Mouse (Mus musculus) bone marrow macrophage, adult 2 months (primary cell): Measurements from ENCODE around the gene Cnih1. TPM values are rescaled to one million over a fixed set of nuclear protein-coding genes. Genes with fewer than 3 reads are reported as not detected.
"Not testable (repeated sequence)": the region's sequence is repeated elsewhere in the genome, so short reads cannot be mapped to it uniquely, and the experiment has no call there.

Experiments used
- H3K27ac ChIP-seq: 2 replicates; pipeline ENCODE4 v1.5.1; 2012; ENCODE audit warnings: low read depth, low read length; ENCODE audit not compliant: insufficient read depth
- H3K4me1 ChIP-seq: 2 replicates; pipeline ENCODE4 v1.6.1; 2012; ENCODE audit warnings: low read length; ENCODE audit not compliant: control insufficient read depth, insufficient read depth
- H3K4me3 ChIP-seq: 2 replicates; pipeline ENCODE4 v1.5.1; 2012; ENCODE audit warnings: mild to moderate bottlenecking, low read length, moderate library complexity; ENCODE audit not compliant: insufficient read depth
- CTCF ChIP-seq: IDR thresholded peaks from 2 replicates; pipeline ENCODE4 v1.5.1; 2012; ENCODE audit warnings: low read depth, mild to moderate bottlenecking, low read length, moderate library complexity
- POLR2A ChIP-seq: IDR thresholded peaks from 2 replicates; pipeline ENCODE4 v1.6.1; 2012; ENCODE audit warnings: mild to moderate bottlenecking, low read depth, low read length, borderline replicate concordance
- polyA plus RNA-seq: library from polyadenylated mRNA; stranded (reverse); fragments of >200 nt; gene quantifications from 2 replicates; pipeline ENCODE4 v1.2.4, GENCODE M21; 2012; ENCODE audit not compliant: missing spikeins, insufficient read depth, insufficient read length

Gene Cnih1
- polyA plus RNA-seq = 88.8 and 98.6 TPM in 2 replicates

DNA sequence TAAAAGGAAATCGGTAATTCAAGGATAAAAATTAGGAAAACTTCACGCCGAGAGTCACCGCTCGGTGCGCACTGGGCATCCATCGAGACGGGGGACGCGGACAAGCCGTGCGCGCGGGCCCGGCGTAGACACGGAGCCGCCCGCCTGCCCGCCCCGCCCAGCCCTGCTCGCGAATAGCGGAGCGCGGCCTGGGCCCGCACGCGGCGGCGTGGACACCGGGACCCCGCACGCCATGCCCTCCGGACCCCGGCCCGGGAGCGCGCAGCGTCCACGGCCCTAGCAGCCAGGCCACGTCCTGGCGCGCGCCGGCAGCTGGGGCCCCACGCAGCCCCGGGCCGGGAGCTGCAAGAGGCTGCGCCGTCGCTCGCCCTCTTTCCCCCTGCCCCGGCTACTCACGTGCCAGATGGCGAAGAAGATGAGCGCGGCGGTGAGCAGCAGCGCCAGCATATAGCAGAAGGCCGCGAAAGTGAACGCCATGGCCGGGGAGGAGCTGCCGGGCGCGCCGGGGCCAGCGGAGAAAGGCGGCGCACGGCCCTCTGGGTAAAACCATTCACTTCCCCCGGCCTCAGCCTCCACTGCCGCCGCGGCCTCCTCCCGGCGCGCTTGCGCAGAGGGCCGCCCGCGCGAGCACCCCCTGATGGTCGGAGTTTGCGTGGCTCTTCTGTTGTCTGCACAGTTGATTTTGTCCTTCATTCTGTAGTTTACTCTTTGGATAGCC lies at the start of gene Cnih1:
Cnih1 (minus strand) TSS at position 625 of the 718 bp plus-strand sequence.
- Histone ChIP-seq H3K4me3 (peak within 1 kb of the TSS; percentile 82), H3K27ac (peak within 1 kb of the TSS; percentile 43), H3K4me1 (peaks cover 15% of the 10 kb centered on the region)
- TF ChIP-seq POLR2A (no peak), CTCF (no peak)

DNA sequence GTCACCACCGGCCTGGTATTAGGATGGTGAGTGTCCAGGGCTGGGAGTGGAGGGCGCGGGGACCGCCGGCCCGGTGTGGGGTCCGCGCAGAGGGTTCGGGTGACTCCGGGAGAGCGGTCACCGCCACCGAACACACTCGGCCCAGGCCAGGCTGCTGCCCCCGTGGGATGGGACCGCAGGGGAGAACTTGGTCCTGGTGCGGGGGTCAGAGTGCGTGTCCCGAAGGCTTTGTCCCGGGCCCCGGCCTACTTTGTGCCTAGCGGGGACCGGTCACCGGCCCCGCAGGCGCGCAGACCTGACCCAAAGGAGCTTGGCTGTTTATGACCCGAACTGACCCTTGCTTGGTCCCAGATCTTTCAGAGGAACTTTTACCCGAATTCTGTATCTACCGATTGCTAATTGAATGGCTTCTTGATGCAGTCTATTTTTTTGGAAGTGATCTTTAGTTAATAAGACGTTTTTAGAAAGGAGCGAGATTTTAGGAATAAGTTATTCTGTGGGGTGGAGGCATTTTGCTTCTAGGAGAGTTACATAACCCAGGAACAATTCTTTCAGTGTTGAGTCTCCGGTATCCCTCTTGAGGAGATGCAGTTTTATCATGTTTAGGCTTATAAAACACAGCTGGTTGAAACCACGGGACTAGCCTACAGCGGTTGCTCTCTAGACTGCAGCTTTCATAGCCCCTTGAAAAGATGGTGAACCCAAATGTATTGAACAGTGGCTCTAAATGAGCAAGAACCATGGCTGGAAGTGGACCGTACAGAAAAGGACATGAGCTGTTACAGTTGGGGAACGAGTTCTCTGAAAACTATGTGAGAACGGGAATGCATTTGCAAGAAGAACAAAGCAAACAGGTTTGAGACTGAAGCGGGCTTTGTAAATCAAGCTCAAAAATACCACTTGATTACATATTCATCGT lies 44.4 kb upstream of the Cnih1 start:
- Histone ChIP-seq H3K4me1 (peaks cover 12% of the 10 kb centered on the region), H3K4me3 (peak overlapping the region; percentile 90), H3K27ac (peak overlapping the region; percentile 42)
- TF ChIP-seq POLR2A = no peak
- no peak for TF ChIP-seq CTCF

DNA sequence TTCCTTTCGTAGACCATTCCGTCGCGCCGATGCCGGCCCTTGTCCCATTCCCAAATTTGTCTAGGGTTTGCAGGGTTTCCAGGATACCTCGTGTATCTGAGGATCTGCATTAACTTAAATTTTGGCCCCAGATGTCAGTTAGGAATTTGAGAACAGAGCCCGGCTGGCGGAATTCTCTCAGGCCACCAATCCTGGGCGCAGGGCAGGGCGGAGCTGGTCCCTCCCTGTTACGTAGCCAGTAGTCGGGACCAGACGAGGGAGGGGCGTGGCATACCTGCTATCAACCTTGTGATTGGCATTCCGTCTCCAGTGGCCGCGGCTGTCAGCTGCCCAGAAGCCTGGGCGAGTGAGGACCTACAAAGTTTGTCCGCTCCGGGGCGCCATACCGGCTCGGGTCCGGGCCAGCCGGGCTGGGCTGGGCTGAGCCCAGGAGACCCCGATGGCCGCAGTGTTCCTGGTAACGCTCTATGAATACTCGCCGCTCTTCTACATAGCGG lies 43.7 kb upstream of the Cnih1 start, which contains the start of gene Cgrrf1:
Cgrrf1 (plus strand) TSS at position 289 of the 497 bp plus-strand sequence.
- peaks cover 12% of the 10 kb centered on the region for H3K4me1 ChIP-seq
- H3K27ac ChIP-seq = peak within 1 kb of the TSS; percentile 65
- peak within 1 kb of the TSS; percentile 90 for H3K4me3 ChIP-seq
- no peak for TF ChIP-seq POLR2A
- no peak for TF ChIP-seq CTCF

DNA sequence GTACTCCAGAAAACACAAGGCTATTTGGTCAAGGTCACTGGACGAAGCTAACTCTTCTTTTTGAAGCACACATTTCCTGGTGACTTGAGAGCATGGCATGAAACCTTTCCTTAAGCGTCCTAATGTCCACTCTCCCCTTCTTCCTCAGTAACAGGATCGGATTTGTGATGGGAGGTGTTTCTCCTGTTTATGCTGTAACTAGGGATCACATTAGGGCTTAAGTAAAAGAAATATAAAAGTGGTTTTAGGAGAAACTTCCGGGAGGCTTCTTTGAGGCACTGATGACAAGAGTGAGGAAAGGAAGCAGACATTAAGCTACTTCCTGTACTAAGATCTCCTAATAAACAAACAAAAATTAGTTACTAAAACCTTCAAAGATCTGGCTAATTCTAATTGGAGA lies 43.1 kb upstream of the Cnih1 start:
- H3K4me3 ChIP-seq = peak overlapping the region; percentile 90
- peak overlapping the region; percentile 65 for H3K27ac ChIP-seq
- H3K4me1 ChIP-seq = peaks cover 12% of the 10 kb centered on the region
- TF ChIP-seq CTCF (no peak), POLR2A (no peak)

DNA sequence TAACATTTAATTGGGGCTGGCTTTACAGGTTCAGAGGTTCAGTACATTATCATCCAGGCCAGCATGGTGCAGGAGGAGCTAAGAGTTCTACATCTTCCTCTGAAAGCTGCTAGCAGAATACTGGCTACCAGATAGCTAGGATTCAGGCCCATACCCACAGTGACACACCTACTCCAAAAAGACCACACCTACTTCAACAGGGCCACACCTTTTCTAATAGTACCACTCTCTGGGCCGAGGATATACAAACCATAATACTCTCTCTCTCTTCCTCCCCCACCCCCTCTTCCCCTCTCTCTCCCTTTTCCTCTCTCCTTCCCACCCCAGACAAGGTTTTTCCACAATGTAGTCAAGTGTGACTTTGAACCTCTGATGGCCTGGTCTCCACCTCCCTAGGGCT lies 39.2 kb upstream of the Cnih1 start:
- Histone ChIP-seq H3K27ac (no peak overlapping the region), H3K4me3 (no peak overlapping the region), H3K4me1 (peaks cover 3% of the 10 kb centered on the region)
- TF ChIP-seq POLR2A (no peak), CTCF (no peak)

DNA sequence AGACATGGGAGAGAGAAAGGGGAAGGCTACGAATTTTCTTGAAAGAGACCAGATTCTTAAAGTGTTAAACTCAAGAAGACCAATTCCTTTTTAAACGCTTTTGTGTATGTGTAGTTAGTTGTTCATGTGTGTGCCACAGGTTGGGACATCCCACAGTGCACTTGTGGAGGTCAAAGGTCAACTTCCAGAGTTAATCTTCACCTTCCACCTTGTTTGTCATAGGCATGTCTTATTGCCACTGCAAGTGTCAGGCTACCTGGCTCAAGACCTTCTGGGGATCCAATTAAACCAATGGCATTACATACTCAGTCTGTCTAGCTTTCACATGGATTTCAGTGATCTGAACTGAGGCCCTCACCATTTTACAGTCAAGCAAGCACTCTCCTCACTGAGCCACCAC lies 35.8 kb upstream of the Cnih1 start:
- Histone ChIP-seq H3K27ac (no peak overlapping the region), H3K4me1 (peaks cover 10% of the 10 kb centered on the region), H3K4me3 (no peak overlapping the region)
- TF ChIP-seq CTCF = no peak
- TF ChIP-seq POLR2A = no peak

DNA sequence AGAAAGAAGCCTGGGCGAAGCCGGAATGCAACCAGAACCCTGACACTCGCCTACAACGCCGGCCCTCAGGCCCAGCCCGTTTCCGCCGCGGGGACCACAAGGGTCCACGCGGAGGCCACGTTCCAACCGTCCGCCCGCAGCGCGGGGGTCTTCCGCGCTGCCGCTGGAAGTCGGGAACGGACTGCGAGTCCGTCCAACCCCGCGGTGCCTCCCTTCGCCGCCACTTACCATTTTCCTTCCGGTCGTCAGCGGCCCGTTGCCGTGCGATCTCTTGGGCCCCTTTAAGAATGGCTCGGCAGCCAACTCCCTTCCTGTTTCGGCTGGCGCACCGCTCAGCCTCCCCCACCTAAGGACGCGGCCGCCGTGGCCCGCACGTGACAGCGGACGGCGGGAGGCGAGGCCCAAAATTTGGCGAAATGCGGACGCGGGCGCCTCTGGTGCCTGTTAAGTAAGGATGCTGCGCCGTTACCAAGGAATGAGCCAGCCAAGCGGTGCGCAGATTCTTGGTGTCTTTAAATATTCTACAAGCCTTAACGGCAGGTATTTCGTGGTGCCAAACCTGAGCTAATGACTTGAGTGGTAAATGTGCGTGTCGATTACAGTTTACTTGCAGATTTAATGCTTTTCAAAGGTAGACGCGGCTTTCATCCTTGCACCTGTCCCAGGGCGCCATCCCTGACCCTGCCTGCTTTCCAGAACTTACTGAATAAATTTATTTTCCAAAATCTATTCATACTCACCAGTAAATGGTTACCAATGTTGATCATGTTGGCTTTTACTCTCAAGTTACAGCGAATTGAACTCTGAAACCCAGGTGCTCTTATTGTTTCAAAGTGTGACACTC lies 33.9 kb upstream of the Cnih1 start, which contains the start of gene Gmfb:
Gmfb (minus strand) TSS at position 370 of the 844 bp plus-strand sequence.
- Histone ChIP-seq H3K4me1 (peaks cover 10% of the 10 kb centered on the region), H3K4me3 (peak within 1 kb of the TSS; percentile 80), H3K27ac (peak within 1 kb of the TSS; percentile 92)
- TF ChIP-seq POLR2A = no peak; the same call in 1 of the 2 replicates
- peak; percentile 2; the same call in 1 of the 2 replicates for TF ChIP-seq CTCF

DNA sequence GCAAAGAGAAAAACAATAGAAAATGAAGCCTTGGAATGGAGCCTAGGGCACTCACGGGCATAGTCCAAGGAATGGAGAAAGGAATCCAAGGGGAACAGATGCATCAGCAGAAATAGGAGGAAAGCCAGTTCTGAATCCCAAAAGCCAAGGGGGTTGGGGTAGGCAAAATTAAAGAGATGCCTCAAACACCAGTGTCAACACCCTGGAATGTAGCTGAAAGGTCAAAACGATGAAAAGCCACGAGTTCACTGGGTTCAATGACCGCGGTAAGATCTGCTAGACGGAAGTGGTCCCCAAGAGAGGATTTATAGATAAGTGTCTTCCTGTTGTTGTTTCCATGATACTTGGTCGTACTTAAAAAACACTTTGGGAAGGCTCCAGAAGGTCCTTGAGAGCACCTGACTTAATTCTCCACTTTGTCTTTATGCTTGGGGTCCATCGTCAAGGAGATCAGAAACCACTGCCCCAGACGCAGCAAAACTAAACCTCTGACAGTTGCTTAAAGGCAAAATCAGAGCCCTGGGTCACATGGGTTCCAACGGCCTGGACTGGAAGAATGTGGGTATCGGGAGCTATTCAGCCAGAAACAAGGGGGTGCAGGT lies 33.2 kb upstream of the Cnih1 start:
- H3K27ac ChIP-seq = peak overlapping the region; percentile 92
- peak overlapping the region; percentile 80 for H3K4me3 ChIP-seq
- TF ChIP-seq CTCF = 0 out of 2 replicates have a peak, but pooled peaks have one; percentile 20
- no peak for TF ChIP-seq POLR2A
- H3K4me1 ChIP-seq = peaks cover 10% of the 10 kb centered on the region

DNA sequence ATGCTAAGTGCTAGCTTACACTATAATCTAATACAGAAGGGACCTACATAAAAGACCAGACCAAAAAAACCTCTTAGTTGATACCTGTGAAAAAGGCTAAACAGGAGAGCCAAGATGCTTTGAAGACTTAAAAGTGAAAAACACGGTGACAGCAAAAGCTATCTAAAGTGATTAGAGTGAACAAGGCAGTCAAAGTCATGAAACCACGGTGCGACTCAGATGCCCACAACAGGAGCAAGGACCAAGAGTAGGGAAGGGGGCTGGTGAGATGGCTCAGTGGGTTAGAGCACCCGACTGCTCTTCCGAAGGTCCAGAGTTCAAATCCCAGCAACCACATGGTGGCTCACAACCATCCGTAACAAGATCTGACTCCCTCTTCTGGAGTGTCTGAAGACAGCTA lies 31.8 kb upstream of the Cnih1 start:
- H3K4me1 ChIP-seq, H3K27ac ChIP-seq, H3K4me3 ChIP-seq: not testable (repeated sequence)
